ENCODE assay signal across 24 mouse cellular contexts in the genomic region with DNA sequence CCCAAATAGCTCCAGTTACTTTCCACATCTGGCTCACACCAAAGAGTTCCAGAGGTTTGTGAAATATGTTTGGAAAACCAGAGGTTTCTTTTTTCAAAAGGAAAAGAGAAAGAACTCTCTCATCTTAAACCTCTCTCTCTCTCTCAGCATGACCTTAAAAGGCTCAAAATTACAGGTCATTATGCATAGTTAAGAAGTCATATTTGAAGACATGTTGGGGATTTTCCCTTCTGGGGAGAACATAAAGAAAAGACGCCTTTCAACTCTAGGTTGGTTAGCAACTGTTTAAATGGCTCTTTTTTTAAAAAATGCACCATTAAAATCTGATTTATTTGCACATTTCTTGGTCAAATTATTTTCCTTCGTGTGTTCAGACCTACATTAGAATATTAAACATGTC.
DNase-seq lines count a peak whose midpoint lies in the region; ATAC-seq lines count a peak whose summit lies in the region.
"Had no signal": no experiment of that assay in that cellular context is flagged by ENCODE, and none has a peak within 500 bp of the region (broad histone marks: within the 10 kb centered on the region; RNA-seq: fewer than 3 reads in every experiment).

No protein-coding gene starts in this region.

- DNase-seq in CD4-positive helper T cell, adult 2 months (ENCODE audit: low read depth, low spot score): peak; percentile 9
- no peak for DNase-seq in layer of hippocampus, postnatal 36 days
- no peak for DNase-seq in frontal cortex, postnatal 14 days (ENCODE audit: low spot score in 2 of 2)
- DNase-seq: adrenal gland, adult 8-10 months; adrenal gland, postnatal 25 days; cerebellum, adult 18-20 months; cerebellum, adult 9-10 months; gastrocnemius, adult 2 months; gastrocnemius, postnatal 14 days; heart, adult 11 months; heart, postnatal 10 days; heart, postnatal 36 days; kidney, adult 2 months had no signal

- 39% methylated on average over 2 of the region's 2 CpGs for WGBS in embryonic facial prominence, embryonic 15.5 days

- no peaks in the 10 kb centered on the region for H3K4me1 ChIP-seq in embryonic facial prominence, embryonic 15.5 days
- H3K4me1 ChIP-seq: embryonic facial prominence, embryonic 12.5 days; heart, embryonic 12.5 days; heart, embryonic 15.5 days; hindbrain, embryonic 10.5 days; hindbrain, embryonic 13.5 days had no signal

- no peak overlapping the region for H3K9ac ChIP-seq in embryonic facial prominence, embryonic 15.5 days
- H3K9ac ChIP-seq: embryonic facial prominence, embryonic 12.5 days; heart, embryonic 12.5 days; heart, embryonic 15.5 days; hindbrain, embryonic 13.5 days had no signal

- peak; percentile 63 for ATAC-seq in CD4-positive, CD25-positive, alpha-beta regulatory T cell, adult 4 months
- no peak; the same call in 1 of the 2 replicates for ATAC-seq in embryonic facial prominence, embryonic 15.5 days (ENCODE audit: insufficient number of reproducible peaks, low FRiP score, low TSS enrichment, low read depth)
- peak; percentile 60 for ATAC-seq in inflammation-experienced regulatory T-cells, adult 6 months
- ATAC-seq: forebrain, embryonic 14.5 days; hindbrain, embryonic 16.5 days; intestine, postnatal 0 days had no signal

- no peak overlapping the region for H3K4me3 ChIP-seq in embryonic facial prominence, embryonic 15.5 days (replicated peaks)
- H3K4me3 ChIP-seq: embryonic facial prominence, embryonic 12.5 days; gastrocnemius, adult 2 months; heart, embryonic 12.5 days; heart, embryonic 15.5 days; hindbrain, embryonic 10.5 days; hindbrain, embryonic 13.5 days had no signal

- 0 out of 2 replicates have a peak overlapping the region, but pooled peaks have one; percentile 4 for H3K27ac ChIP-seq in embryonic facial prominence, embryonic 15.5 days (replicated peaks)
- H3K27ac ChIP-seq: embryonic facial prominence, embryonic 12.5 days; gastrocnemius, adult 2 months; heart, embryonic 15.5 days; hindbrain, embryonic 10.5 days; hindbrain, embryonic 13.5 days had no signal

- no peaks in the 10 kb centered on the region for H3K27me3 ChIP-seq in embryonic facial prominence, embryonic 15.5 days
- H3K27me3 ChIP-seq: embryonic facial prominence, embryonic 12.5 days; heart, embryonic 12.5 days; heart, embryonic 15.5 days; hindbrain, embryonic 13.5 days had no signal

- no peak overlapping the region for H3K4me2 ChIP-seq in embryonic facial prominence, embryonic 15.5 days (replicated peaks)
- H3K4me2 ChIP-seq: embryonic facial prominence, embryonic 12.5 days; heart, embryonic 12.5 days; heart, embryonic 15.5 days; hindbrain, embryonic 13.5 days had no signal

- no peaks in the 10 kb centered on the region for H3K36me3 ChIP-seq in embryonic facial prominence, embryonic 15.5 days
- H3K36me3 ChIP-seq: embryonic facial prominence, embryonic 12.5 days; heart, embryonic 12.5 days; heart, embryonic 15.5 days; hindbrain, embryonic 10.5 days; hindbrain, embryonic 13.5 days had no signal

- H3K9me3 ChIP-seq in embryonic facial prominence, embryonic 15.5 days (replicated peaks): no peaks in the 10 kb centered on the region
- H3K9me3 ChIP-seq: embryonic facial prominence, embryonic 12.5 days; heart, embryonic 15.5 days; hindbrain, embryonic 10.5 days; hindbrain, embryonic 13.5 days had no signal
